Mouse (Mus musculus): ENCODE data around the gene Ralgds.
"Not testable (repeated sequence)": the region's sequence is repeated elsewhere in the genome, so short reads cannot be mapped to it uniquely, and the experiment has no call there.

Gene Ralgds

DNA sequence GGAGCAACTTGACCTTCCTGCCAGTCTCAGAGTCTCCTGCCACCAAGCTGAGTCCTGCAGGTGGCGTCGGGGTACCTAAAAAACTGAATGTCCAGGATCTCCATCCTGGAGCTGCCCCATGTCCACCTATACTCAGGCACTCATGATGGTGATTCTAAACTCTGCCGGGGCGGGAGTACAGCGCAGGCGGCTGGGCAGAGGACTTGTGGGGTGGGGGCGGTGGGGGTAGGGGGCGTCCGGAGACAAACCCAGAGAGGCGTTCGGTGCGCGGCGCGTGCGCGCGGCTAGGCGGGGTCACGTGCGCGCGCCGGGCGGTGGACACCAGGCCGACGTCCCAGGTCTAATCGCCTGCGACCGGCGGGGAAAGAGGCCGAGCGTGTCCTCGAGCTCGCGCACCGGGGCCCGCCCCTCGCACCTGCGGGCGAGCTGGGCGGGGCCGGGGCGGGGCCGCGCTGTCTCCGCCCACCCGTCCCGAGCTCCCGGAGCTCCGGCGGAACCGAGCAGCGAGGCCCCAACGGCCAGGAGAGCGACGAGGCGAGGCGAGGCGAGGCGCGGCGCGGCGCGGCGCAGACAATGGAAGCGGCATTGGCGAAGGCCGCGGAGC is at the start of gene Ralgds:
Gene Ralgds (plus strand): TSS at position 328 of the 604 bp plus-strand sequence.
- DNase-seq (ENCODE audit: low read depth): peak; percentile 76

DNA sequence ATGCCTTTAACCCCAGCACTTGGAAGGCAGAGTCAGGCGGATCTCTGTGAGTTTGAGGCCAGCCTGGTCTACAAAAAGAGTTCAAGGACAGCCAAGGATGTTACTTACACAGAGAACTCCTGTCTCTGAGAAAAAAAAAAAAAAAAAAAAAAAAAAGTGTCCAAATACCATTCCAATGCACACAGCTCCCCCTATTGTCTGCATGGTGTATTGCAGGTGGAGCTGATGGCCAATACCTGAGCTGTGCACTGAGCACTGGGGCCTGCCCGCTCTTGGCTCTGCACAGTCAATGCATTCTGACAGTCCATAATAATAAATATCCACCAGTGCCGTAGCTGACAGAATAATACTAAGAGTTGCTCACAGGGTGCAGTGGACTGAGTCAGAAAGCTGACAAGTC is 49.0 kb upstream of the Ralgds start:
- DNase-seq (ENCODE audit: low read depth): peak; percentile 86

DNA sequence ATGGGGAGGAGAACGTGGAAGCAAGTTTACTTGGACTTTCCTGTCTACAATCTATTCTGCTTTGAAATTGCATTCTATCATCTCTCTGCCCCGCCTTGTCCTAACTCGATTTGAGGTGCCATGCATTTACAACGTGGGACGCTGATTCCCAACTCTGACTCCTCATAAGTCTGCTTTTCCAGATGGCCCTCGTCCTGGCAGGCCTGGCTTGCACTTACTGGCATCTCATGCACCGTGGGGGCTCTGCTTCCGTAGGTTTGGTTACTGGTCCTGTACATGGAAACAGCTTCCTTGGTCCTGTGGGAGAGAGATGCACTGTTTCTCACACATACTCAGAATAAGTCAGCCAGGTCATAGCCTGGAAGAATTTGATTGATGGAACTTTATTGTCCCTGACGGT is 48.0 kb upstream of the Ralgds start:
- peak; percentile 10 for DNase-seq (ENCODE audit: low read depth)

DNA sequence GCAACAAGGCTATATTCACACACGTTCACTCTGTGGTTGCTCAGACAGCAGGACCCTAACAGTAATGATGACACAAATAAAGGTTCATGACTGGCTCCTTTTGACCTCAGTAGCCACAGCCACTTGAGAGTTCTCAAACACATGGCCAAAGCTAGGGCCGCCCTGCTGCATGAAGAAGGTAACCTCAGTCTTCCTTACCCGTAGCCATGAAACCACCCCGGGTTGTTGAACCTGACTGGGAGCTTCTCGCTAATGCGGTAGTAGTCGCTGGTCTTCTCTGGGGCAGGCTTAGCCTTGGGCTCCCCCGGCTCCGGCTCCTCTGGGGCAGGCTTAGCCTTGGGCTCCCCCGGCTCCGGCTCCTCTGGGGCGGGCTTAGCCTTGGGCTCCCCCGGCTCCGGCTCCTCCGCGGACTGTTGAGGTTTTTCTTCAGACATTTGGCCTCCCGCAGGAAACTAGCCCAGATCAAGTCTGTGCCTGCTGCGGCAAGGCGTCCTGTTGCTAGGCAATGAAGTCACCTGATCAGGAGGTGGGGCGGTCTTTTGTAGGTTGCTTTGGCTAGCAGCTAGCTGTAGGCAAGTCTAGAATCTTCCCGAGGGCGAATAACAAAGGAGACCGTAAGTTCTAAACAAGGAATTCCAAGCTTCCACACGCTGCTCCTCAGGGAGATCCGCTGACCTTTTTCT is 46.9 kb upstream of the Ralgds start, which contains the start of gene 1700007K13Rik:
Gene 1700007K13Rik (minus strand): TSS at position 497 of the 683 bp plus-strand sequence.
- peak; percentile 74 for DNase-seq (ENCODE audit: low read depth)

DNA sequence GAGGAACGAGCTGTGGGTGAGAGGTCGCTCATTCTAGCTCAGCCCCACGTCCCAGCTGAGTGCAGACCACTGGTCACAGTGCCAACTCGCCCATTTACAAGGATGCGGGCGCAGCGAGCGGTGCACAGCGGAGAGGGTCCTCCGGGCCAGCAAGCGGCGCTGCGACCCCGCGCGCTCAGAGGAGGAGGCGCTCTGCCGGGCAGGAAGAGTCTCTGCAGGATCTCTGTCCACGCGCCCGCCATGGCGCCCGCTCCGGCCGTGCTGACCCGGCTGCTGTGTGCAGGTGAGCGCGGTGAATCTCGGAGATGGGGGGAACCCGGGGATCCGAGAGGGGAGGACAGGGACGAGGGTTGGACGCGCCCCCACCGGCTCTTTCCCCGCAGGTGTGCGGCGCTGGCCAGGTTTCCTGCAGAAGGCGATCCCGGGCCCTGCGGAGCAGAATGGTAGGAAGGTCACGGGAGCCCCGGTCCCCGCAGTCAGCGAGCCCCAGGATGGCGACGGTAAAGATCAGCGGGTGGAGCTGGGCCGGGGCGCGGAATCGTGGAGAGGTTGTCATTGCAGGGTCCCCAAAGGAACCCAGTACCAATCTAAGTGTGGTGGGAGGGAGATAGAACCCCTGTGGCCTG is 45.0 kb upstream of the Ralgds start, which contains the start of gene Mrps2:
Gene Mrps2 (plus strand): TSS at position 207 of the 626 bp plus-strand sequence.
- DNase-seq (ENCODE audit: low read depth): peak; percentile 85

DNA sequence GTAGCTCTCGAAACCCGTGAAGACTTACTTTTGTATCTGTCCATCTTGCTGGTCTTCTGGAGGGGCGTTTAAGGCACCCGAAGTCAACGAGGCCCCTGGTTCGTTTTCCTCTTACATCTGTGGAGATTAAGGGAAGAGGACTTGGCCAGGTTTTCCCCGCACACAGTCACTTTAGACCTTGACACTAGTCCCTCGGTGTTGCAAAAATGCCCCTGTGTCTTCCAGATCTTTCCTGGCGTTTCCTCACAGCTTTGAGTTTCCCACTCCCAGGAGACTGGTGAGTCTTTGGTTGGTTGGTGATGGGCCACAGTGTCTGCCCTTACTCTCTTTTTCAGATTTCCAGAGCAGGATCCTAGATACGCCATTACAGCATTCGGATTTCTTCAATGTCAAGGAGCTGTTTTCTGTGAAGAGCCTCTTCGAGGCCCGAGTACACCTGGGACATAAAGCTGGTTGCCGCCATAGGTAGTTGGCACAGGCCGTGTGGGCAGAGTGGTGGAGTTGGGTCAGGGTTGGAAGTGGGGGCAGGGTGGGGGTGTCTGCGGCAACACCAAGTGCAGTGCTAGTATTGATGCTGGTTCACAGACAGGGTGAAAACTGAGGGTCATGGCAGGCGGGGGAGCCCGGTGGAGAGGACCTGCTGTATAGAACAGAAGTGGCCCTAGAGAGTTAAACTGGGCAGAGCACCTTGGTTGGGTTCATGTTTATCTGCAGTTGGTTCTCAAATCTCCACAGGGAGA is 44.3 kb upstream of the Ralgds start:
- DNase-seq (ENCODE audit: low read depth): no peak

DNA sequence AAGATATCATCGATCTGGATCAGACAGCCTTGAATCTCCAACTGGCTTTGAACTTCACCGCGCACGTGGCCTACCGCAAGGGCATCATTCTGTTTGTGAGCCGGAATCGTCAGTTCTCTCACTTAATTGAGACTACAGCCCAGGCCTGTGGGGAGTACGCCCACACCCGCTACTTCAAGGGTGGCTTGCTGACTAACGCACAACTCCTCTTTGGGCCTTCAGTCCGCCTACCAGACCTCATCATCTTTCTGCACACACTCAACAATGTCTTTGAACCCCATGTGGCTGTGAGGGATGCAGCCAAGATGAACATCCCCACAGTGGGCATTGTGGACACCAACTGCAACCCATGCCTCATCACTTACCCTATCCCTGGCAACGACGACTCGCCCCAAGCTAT is 43.5 kb upstream of the Ralgds start:
- DNase-seq (ENCODE audit: low read depth): no peak

DNA sequence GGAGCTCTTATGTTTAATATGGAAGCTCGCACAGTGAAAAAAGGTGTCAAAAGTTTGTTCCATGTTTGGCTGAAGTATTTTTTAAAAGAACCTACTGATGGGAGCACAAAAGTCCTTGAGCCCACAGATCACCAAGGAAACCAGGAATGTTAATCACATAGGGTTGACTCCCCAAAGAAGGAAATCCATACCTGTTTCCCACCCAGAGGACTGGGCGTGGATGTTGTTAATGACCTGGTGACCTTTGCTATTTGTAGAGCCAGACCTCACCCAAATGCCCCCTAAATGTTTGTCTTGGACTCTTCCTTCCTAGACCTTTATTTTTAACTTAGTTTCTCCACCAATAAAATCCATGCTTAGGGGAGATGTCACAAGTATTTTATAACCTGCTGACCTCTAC is 42.3 kb upstream of the Ralgds start:
- DNase-seq (ENCODE audit: low read depth): no peak

DNA sequence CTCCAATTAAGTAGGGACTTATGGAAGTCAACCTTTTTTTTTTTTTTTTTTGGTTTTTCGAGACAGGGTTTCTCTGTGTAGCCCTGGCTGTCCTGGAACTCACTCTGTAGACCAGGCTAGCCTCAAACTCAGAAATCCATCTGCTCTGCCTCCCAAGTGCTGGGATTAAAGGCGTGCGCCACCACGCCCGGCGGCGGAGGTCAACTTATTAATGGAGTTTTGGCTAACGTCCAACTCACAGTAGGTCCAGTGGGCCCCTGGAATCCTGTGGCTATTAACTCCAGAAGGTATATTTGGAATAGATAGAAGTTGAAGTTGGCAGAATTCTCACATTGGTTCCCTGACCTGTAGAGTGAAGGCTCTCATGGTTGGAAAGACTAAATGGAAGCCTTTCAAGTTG is 40.9 kb upstream of the Ralgds start:
- not testable (repeated sequence) for DNase-seq (ENCODE audit: low read depth)

DNA sequence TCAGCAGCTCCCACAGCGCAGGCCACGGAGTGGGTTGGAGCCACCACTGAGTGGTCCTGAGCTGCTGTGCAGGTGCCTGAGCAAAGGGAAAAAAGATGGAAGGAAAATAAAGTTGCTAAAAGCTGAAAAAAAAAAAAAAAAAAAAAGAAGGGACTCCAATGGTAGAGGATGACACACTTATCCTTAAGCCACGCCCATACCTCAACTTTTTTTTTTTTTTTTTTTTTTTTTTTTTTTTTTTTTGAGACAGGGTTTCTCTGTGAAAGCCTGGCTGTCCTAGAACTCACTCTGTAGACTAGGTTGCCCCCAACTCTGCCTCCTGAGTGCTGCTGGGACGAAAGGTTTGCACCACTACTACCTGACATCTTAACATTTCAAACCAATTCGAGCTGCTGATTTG is 34.9 kb upstream of the Ralgds start:
- DNase-seq (ENCODE audit: low read depth): not testable (repeated sequence)

DNA sequence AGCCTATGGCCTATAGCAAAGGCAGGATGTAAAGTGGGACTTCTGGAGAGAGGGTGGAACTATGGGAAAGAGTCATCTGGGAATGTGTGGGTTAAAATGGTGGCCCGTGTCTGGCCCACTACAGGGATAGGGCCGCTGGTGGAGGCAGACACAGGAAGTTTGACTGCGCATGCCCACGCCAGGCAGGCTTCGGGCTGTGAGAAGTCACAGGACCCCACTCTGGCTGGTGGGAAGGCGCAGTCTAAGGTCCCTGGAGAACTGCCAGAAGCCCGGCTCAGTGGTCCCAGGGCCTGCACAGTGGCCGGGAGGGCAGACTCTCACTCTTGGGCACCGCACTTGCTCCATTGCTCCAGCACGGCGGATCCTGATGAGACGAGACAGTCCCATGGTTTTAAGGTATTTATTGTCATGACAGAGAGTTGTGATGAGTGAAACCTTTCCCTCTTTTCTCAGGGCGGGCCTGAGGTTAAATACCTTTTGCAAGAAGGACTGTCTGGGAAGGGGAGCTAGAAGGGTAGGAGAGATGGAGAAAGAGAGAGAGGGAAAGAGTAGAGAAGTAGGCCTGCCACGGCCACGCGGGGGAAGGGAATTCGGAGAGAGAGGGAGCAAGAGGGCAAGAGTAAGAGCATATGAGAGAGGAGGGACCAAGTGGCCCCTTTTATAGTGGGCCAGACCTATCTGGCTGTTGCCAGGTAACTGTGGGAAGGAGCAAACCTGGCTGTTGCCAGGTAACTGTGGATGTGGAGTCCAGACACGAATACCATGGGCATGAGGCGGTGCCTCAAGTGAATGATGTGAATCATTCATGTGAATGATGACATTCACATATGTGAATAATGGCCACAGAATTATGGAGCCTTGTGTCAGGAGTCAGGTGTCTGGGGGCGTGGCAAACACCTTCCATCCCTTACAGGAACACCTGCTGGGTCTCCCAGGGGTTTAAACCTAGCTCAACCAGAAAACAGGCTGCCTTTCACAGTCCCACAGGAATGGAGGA is 33.4 kb upstream of the Ralgds start:
- DNase-seq (ENCODE audit: low read depth): no peak

DNA sequence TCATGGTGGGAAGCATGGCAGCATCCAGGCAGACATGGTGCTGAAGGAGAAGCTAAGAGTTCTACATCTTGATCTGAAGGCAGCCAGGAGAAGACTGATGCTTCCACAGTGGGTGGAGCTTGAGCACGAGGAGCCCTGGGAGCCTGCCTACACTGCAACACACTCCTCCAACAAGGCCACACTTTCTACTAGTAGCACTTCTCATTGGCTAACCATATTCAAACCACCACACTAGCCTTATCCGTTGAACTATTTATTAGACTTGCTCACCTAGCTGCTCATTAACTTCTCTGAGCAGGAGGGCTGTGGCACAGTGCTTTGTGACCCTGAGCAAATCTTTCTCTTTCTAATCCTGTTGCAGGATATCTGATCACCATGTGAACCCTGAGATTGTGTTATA is 29.1 kb upstream of the Ralgds start:
- no peak for DNase-seq (ENCODE audit: low read depth)

DNA sequence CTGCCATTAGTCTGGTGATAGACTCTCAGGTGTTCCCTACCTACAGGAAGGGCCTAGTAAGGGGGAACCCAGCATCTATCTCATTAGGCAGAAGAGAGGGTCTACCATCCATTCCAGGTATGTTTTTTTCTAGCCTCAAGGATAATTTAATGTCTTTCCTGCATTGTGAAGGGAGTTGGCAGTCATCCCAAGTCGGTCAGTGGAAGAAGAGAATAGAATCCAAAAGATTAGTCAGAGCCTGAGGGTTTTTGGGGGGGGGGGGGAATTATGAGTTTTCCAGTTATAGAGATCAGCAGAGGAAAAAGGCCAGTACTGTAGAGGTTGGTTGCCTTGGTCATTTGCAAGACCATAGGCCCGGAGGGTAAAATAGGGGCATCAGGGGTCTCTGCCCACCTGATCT is 18.4 kb upstream of the Ralgds start:
- DNase-seq (ENCODE audit: low read depth): no peak

DNA sequence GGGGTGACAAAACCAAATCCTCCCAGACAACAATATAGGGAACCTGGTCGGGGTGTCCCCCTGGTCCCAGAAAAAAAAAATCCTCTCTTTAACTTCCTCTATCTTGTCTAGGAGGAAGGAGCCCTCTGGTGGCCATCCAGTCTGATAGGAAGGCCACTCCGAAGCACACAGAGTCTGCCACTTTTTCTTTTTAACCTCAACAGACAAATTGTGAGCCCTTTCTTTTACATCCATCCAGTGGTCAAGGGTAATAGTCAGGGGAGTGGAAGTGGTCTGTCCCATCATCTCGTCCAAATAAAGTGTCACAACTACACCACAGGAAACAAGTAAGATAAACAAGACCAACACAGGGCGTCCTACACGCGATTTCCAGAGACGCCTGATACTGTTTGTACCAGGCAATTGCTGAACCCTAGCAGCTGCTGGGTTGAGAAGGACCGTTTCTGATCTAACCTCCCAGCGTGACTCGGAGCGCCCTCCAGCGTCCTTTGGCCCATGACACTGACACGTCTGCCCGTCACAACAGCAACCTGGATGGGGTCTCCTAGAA is 17.6 kb upstream of the Ralgds start:
- peak; percentile 12 for DNase-seq (ENCODE audit: low read depth)

DNA sequence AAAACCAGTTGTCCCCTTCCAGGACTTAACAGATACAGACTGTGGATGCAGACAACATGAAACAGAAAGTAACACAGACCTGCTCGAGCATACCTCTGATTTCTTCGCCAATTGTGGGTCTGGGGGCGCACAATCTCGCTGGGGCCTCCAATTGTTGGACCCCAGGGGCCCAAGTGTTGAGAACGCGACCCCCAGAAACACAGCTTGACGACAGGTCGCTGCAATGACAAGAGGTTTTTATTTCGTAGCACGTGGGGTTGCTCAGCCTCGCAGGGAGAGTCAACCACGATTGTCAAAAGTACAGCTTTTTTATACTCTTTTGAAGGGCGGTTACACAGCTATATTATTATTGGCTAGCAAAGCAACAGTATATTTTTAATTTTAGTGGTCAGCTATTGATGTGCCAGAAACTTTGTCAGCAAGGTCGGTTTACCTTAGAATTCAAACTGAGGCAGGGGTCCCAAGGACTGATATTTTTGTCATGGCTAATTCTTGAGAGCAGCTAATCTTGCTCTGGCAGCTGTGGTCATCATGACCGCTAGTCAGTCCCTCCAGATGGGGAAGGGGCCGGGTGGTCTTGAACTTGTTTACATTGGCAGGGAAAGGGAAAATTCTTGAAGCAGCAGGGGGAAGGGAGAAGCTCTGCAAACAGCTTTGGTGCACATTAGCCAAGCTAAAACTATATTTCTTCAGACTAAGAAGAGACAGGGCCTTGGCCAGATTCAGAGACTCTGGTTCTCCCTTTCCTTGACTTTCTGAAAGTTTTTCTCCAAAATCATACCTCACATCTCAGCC is 16.9 kb upstream of the Ralgds start:
- DNase-seq (ENCODE audit: low read depth): no peak

DNA sequence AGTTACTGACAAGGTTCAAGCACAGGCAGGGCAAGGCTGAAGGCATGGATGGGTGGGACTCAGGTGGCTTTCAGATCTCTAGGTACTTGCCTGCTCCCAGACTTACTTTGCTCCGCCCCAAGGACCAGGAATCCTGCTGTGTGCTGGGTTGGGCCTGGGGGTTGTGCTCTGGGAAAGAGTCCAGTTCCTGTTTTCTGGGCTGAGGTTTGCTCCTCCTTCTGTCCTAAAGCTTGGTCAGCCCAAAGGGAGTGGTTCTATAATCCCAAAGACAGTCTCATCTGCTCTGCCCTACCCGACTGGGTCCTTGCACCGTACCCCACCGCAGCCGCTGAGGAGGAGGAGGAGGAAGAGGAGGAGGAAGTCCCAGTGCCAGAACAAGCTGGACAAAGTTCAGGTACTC is 16.3 kb upstream of the Ralgds start, which contains the start of gene Gbgt1:
Gene Gbgt1 (plus strand): TSS at position 221 of the 400 bp plus-strand sequence.
- no peak for DNase-seq (ENCODE audit: low read depth)

DNA sequence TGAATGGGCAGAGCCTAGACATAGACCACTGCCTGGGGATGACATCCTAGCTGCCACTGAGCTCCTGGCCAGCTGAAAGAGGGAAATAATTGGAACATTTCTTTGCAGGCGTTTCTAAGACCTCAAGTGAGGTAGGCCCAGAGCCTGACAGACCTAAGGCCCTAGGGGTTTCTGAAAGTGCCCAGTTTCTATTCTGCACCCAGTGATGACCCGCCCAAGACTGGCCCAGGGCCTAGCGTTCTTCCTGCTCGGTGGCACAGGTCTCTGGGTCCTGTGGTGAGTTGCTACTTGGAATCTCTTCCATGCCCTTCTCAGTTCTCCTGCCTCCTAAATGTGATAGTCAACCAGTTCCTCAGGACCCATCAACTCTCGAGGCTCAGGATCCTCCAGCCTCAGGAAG is 15.4 kb upstream of the Ralgds start:
- DNase-seq (ENCODE audit: low read depth): no peak

DNA sequence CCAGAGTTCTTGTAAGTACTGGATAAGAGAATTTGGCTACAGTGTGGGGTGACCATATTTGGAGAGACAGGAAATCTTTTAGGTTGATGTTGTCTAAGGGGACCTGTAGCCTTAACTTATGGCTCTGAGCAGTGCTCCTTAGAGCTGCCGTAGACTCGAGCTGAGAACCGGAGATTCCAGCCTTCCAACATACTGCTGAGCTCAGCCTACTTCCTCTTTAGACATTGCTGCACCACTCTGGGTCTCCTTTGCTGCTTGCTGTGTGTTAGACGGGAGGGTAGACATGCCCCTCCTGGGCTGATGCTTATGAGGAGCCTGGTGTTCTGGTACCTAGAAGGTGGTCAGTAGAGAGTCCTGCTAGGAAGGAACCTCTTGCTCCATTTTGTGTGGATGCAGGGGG is 14.5 kb upstream of the Ralgds start:
- no peak for DNase-seq (ENCODE audit: low read depth)

DNA sequence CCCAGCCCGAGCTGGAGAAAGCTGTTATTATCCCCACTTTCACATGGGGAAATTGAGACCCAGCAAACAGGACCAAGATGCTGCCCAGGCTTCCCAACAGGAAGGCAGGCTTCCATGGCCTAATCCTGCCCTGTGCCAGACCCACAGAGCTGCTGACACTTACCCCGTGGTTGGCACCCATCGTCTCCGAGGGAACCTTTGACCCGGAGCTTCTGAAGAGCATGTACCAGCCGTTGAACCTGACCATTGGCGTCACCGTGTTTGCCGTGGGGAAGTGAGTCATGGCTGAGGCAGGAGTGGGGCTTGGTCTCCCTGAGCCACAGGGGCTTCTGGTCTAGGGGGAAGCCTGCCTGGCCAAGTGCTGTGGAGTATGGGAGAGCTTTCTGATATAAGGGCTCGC is 9.9 kb upstream of the Ralgds start:
- no peak for DNase-seq (ENCODE audit: low read depth)

DNA sequence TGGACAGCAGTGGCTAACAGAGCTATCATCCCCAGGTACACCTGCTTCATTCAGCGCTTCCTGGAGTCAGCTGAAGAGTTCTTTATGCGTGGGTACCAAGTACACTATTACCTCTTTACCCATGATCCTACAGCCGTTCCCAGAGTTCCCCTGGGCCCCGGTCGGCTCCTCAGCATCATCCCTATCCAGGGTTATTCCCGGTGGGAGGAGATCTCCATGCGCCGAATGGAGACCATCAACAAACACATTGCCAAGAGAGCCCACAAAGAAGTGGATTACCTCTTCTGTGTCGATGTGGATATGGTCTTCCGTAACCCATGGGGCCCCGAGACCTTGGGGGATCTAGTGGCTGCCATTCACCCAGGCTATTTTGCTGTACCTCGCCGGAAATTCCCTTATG is 8.2 kb upstream of the Ralgds start:
- DNase-seq (ENCODE audit: low read depth): no peak
